Mouse (Mus musculus) embryonic facial prominence, embryonic 13.5 days (tissue): ENCODE data around the gene Myzap. TPM values are rescaled to one million over a fixed set of nuclear protein-coding genes. Genes with fewer than 3 reads are reported as not detected.
"Not testable (repeated sequence)": the region's sequence is repeated elsewhere in the genome, so short reads cannot be mapped to it uniquely, and the experiment has no call there.

Experiments used
- ATAC-seq: fragments of 200-750 bp; cut with Nextera tagmentation; 2 replicates; pipeline ENCODE4 v1.8.0; 2017; ENCODE audit warnings: low read depth; ENCODE audit not compliant: insufficient number of reproducible peaks, insufficient read depth, low FRiP score, low TSS enrichment
- H3K27ac ChIP-seq: fragments of 300-500 bp; sonication (generic); 2 replicates; pipeline ENCODE4 v1.5.1; 2015; ENCODE audit warnings: moderate library complexity, mild to moderate bottlenecking, inconsistent platforms
- H3K27me3 ChIP-seq: fragments of 300-500 bp; sonication (generic); 2 replicates; pipeline ENCODE4 v1.6.1; 2015; ENCODE audit warnings: mild to moderate bottlenecking, inconsistent platforms
- H3K36me3 ChIP-seq: fragments of 300-500 bp; sonication (generic); 2 replicates; pipeline ENCODE4 v1.6.1; 2015; ENCODE audit warnings: mild to moderate bottlenecking, inconsistent platforms
- H3K4me1 ChIP-seq: fragments of 300-500 bp; sonication (generic); 2 replicates; pipeline ENCODE4 v1.6.1; 2015; ENCODE audit warnings: inconsistent platforms
- H3K4me2 ChIP-seq: fragments of 300-500 bp; sonication (generic); 2 replicates; pipeline ENCODE4 v1.6.1; 2015; ENCODE audit warnings: moderate library complexity, mild to moderate bottlenecking, inconsistent platforms
- H3K4me3 ChIP-seq: fragments of 300-500 bp; sonication (generic); 2 replicates; pipeline ENCODE4 v1.5.1; 2015; ENCODE audit warnings: mild to moderate bottlenecking, inconsistent platforms
- H3K9ac ChIP-seq: fragments of 300-500 bp; sonication (generic); 2 replicates; pipeline ENCODE4 v1.6.1; 2015; ENCODE audit warnings: mild to moderate bottlenecking, inconsistent platforms
- H3K9me3 ChIP-seq: fragments of 300-500 bp; sonication (generic); 2 replicates; pipeline ENCODE4 v1.6.1; 2016; ENCODE audit warnings: inconsistent platforms
- WGBS: fragments of 180-500 bp; shearing (Covaris S2); methylation state at CpG from one replicate; pipeline ENCODE4 v1.1.7; 2015; ENCODE audit warnings: mixed read lengths; 5-methylcytosine and 5-hydroxymethylcytosine counted together
- polyA plus RNA-seq: library from polyadenylated mRNA; unstranded; fragments of >200 nt; fragmentation: Nextera tagmentation; extraction: Ambion mirVana; gene quantifications from 2 replicates; pipeline ENCODE4 v1.2.1, GENCODE M21; 2015

Myzap gene
- polyA plus RNA-seq, 1 experiment from 2014 or later, result 10.0 TPM

DNA sequence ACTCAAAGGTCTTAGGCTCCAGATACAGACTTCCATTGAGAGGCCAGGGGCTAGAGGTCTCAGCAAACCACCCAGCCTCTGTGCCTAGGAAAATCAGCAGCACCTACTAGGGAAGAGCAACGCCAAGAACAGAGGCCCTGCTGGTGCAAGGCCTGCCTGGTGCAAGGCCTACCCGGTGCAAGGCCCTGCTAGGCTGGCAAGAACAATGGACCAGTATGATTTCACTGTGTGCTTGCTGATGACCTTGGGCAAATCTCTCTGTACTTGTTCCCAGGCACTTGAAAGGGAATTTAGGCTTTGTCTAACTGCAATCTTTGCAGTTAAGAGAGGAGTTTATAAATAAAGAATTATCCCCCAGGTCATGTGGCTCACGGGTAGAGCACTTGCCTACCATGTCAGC lies 30.4 kb upstream of the Myzap start:
- Histone ChIP-seq H3K9ac (no peak overlapping the region), H3K9me3 (no peaks in the 10 kb centered on the region), H3K27ac (no peak overlapping the region), H3K4me1 (no peaks in the 10 kb centered on the region), H3K27me3 (no peaks in the 10 kb centered on the region), H3K4me3 (no peak overlapping the region), H3K4me2 (no peak overlapping the region), H3K36me3 (no peaks in the 10 kb centered on the region)
- ATAC-seq, result no peak
- 66% methylated on average over 3 of the region's 3 CpGs for WGBS

DNA sequence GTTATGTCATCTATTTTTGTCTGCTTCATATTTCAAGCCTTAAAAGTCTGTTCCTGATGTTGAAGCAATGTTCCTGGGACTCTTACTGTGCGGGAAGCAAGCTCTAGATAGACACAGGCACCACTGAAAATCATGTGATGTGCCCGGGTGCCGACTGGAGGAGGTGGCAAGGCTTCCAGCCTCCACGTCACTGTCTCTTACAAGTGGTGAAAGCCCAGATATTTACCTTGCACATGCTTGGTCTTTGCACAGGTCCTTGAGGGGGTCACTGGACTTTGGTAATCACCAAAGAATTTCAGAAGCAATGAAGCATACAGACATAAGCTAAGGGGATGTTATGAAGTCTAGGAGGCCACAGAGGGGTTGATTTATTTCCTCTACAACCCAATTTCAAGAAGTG lies 29.8 kb upstream of the Myzap start:
- H3K4me2 ChIP-seq, result no peak overlapping the region
- H3K27me3 ChIP-seq, result no peaks in the 10 kb centered on the region
- H3K9me3 ChIP-seq, result no peaks in the 10 kb centered on the region
- no peaks in the 10 kb centered on the region for H3K4me1 ChIP-seq
- ATAC-seq, result no peak
- H3K4me3 ChIP-seq, result no peak overlapping the region
- H3K27ac ChIP-seq, result no peak overlapping the region
- no peak overlapping the region for H3K9ac ChIP-seq
- no peaks in the 10 kb centered on the region for H3K36me3 ChIP-seq
- 88% methylated on average over 4 of the region's 4 CpGs for WGBS

DNA sequence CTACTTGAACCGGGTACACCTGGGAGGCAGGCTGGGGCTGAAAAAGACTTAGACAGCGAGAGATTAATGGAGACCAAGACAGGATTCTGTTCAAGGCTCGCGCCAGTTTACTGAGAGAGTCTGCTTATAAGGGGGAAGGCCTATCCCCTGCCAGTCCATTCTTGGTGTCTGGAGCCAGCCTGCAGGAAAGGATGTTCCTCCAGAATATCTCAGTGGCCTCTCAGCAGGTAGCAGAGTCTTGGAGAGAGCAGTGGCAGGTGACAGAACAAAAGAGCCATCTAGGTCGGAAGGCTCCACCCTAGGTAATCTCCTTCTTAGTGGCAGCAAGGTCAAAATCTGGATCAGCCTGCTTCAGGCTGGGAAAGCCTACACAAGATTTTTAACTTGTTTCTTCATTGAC lies 28.0 kb upstream of the Myzap start:
- not testable (repeated sequence) for H3K36me3 ChIP-seq, ATAC-seq, H3K4me3 ChIP-seq, H3K27me3 ChIP-seq, H3K4me1 ChIP-seq, H3K27ac ChIP-seq, H3K9ac ChIP-seq, H3K4me2 ChIP-seq, H3K9me3 ChIP-seq
- 83% methylated on average over 5 of the region's 5 CpGs for WGBS

DNA sequence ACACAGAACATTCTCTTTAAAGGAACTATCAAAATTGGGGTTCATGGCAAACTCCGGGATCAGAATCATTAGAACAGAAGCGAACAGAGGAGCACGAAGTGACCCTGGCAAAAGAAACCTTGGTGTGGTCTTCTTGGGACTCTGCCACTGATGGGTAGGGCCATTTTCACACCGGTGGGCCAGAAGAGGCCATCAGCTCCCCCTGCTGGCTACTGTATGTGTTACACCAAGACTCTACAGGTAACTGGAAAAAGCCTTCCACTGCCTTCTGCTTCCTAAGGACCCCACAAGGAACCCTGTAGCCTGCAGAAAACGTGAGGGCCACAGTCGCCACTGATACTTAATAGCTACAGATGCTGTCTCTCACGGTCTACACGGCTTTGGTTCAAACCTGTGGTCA lies 25.2 kb upstream of the Myzap start:
- Histone ChIP-seq H3K4me3 (no peak overlapping the region), H3K27ac (no peak overlapping the region), H3K4me2 (no peak overlapping the region), H3K36me3 (no peaks in the 10 kb centered on the region), H3K4me1 (no peaks in the 10 kb centered on the region), H3K27me3 (no peaks in the 10 kb centered on the region), H3K9ac (no peak overlapping the region), H3K9me3 (no peaks in the 10 kb centered on the region)
- ATAC-seq, result no peak
- WGBS, result 50% methylated on average over 8 of the region's 8 CpGs

DNA sequence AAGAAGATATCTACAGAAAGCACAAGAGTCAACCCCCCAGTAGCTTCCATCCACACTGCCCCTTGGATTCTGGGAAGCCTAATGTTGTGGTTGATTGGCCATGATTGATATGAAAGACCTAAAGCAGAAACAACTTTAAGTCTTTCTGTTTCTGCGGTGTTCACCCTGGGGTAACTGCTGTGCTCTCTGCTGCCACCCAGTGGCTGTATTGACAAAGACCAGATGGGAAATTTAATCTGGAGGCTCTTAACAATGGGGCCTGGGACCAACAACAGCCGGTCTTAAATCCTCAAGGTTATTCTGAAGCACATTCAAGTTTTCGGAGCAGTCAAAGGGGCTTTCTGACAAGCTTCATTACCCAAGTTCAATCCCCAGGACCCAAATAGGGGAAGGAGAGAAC lies 24.0 kb upstream of the Myzap start:
- H3K4me2 ChIP-seq, result no peak overlapping the region
- H3K27me3 ChIP-seq, result no peaks in the 10 kb centered on the region
- no peaks in the 10 kb centered on the region for H3K9me3 ChIP-seq
- 15% methylated on average over 3 of the region's 3 CpGs for WGBS
- ATAC-seq, result no peak
- no peak overlapping the region for H3K4me3 ChIP-seq
- no peak overlapping the region for H3K9ac ChIP-seq
- H3K36me3 ChIP-seq, result no peaks in the 10 kb centered on the region
- H3K27ac ChIP-seq, result no peak overlapping the region
- no peaks in the 10 kb centered on the region for H3K4me1 ChIP-seq

DNA sequence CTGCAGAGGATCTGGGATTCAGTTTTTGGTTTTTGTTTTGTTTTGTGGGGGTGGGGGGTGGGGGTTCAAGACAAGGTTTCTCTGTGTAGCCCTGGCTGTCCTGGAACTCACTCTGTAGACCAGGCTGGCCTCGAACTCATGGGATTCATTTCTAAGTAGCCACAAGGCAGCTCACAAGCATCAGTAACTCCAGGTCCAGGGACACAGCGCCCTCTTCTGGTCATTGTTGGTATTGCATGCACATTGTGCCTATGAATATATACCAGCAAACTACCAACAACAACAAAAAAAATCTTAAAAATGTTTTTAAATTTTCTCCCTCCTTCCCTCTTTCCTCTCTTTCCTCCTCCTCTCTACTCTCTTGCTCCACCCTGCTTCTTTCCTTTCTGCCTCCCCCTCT lies 22.5 kb upstream of the Myzap start:
- no peaks in the 10 kb centered on the region for H3K36me3 ChIP-seq
- H3K27ac ChIP-seq, result no peak overlapping the region
- H3K27me3 ChIP-seq, result no peaks in the 10 kb centered on the region
- 0 out of 2 replicates have a peak, but pooled peaks cover 1% of the 10 kb centered on the region for H3K4me1 ChIP-seq
- H3K9ac ChIP-seq, result no peak overlapping the region
- H3K4me2 ChIP-seq, result no peak overlapping the region
- no peak overlapping the region for H3K4me3 ChIP-seq
- H3K9me3 ChIP-seq, result no peaks in the 10 kb centered on the region
- WGBS, result 24% methylated on average over 2 of the region's 2 CpGs
- ATAC-seq, result no peak

DNA sequence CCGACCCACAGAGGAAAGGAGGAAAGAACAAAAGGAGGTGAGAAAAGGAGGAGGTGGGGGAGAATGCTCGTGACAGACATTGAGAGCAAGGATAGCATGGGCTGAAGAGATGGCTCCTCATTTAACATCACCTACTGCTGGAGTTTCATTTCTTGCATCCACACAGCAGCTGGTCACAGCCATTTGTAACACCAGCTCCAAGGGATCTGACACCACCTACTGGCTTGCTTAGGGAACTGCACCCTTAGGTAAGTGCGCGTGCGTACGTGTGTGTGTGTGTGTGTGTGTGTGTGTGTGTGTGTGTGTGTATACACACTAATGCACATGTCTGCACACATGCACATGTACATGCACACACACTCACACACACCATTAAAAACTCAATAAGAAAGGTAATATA lies 20.8 kb upstream of the Myzap start:
- Histone ChIP-seq H3K36me3 (no peaks in the 10 kb centered on the region), H3K27me3 (no peaks in the 10 kb centered on the region), H3K27ac (no peak overlapping the region), H3K4me2 (no peak overlapping the region), H3K4me3 (no peak overlapping the region), H3K9ac (no peak overlapping the region), H3K9me3 (no peaks in the 10 kb centered on the region), H3K4me1 (0 out of 2 replicates have a peak, but pooled peaks cover 4% of the 10 kb centered on the region)
- 71% methylated on average over 6 of the region's 6 CpGs for WGBS
- ATAC-seq, result no peak

DNA sequence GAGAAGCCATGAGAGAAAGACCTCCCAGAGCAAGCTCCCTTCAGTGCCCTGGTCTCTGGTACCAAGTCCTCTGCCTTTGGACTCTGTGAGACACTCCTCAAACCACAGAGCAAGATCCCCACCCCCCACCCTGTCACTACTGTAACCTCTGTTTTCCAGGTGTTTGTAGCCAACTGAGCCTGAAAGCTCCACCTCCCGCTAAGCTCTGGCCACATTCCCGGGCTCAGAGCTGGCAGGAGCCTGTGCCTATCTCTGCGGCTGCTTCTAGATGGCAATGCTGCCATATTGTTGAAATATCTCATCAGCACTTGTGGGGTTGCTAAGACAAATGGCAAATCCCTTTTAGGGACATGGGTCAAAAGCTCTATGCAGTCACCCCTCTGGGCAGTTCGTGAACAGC lies 19.7 kb upstream of the Myzap start:
- no peaks in the 10 kb centered on the region for H3K27me3 ChIP-seq
- H3K36me3 ChIP-seq, result no peaks in the 10 kb centered on the region
- 0 out of 2 replicates have a peak, but pooled peaks cover 4% of the 10 kb centered on the region for H3K4me1 ChIP-seq
- no peaks in the 10 kb centered on the region for H3K9me3 ChIP-seq
- no peak overlapping the region for H3K9ac ChIP-seq
- no peak overlapping the region for H3K4me2 ChIP-seq
- no peak for ATAC-seq
- H3K27ac ChIP-seq, result no peak overlapping the region
- H3K4me3 ChIP-seq, result no peak overlapping the region
- WGBS, result 74% methylated on average over 4 of the region's 4 CpGs

DNA sequence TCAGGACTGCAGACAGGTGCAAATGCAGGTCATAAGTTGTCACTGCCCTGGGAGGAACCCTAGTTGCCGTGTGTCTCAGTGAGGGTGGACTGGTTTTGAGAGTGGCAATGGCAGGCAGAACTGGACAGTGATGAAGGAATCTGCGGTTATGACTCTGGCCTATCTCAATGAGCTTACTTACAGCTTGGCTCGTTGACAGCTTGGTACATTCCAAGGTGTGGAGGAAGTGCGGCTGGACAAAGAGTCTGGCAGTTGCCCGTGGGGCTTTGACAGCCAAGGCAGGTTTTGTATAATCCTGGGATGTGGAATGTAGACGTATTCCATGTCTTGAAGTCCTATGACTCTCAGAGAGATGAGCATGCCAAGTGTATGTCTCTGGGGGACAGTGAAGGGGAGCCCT lies 16.9 kb upstream of the Myzap start:
- 76% methylated on average over 6 of the region's 6 CpGs for WGBS
- no peaks in the 10 kb centered on the region for H3K9me3 ChIP-seq

DNA sequence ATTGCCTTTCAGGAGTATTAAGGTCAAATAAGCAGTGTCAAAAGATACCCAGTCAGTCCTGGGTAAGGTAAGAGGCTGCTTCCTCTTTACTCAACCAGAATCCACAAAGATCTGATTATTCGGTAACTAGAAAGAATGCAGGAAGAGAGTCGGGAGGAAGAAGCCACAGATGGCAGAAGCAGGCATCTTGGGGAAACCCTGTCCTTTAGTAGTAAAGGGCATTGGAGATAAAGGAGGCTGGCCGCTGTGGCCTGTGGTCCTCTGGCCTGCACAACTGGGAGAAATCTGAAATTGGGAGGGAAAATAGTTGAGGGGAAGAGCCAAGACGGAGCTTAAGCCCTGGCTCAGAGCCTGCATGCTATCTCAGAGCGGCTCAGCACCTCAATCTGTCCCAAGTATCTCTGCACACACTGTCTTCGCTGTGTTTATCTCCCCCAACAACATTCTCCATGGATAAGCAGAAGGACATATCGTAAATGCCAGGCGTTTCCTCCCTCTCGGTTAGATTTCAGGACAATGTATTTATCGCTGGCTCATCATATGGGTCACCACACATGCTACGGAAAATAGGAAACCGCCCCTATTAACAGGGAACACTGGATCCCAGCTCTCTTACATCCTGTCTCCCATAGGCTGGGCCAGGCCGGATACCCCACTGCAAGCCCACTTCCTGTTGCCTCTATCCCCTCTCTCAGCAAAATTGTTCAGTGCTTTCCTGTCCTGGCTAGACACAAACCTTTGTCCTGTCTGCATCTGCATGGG lies 14.3 kb upstream of the Myzap start:
- WGBS, result 73% methylated on average over 13 of the region's 13 CpGs
- ATAC-seq, result no peak
- no peak overlapping the region for H3K4me2 ChIP-seq
- no peaks in the 10 kb centered on the region for H3K27me3 ChIP-seq
- H3K27ac ChIP-seq, result no peak overlapping the region
- no peak overlapping the region for H3K4me3 ChIP-seq
- no peak overlapping the region for H3K9ac ChIP-seq
- H3K9me3 ChIP-seq, result no peaks in the 10 kb centered on the region
- 0 out of 2 replicates have a peak, but pooled peaks cover 4% of the 10 kb centered on the region for H3K4me1 ChIP-seq
- no peaks in the 10 kb centered on the region for H3K36me3 ChIP-seq

More for the DNA sequence above, 16.9 kb upstream of the Myzap start:
- Histone ChIP-seq H3K4me1 (0 out of 2 replicates have a peak, but pooled peaks cover 4% of the 10 kb centered on the region), H3K36me3 (no peaks in the 10 kb centered on the region), H3K9ac (no peak overlapping the region), H3K27ac (no peak overlapping the region), H3K27me3 (no peaks in the 10 kb centered on the region), H3K4me3 (no peak overlapping the region), H3K4me2 (no peak overlapping the region)
- ATAC-seq, result no peak

DNA sequence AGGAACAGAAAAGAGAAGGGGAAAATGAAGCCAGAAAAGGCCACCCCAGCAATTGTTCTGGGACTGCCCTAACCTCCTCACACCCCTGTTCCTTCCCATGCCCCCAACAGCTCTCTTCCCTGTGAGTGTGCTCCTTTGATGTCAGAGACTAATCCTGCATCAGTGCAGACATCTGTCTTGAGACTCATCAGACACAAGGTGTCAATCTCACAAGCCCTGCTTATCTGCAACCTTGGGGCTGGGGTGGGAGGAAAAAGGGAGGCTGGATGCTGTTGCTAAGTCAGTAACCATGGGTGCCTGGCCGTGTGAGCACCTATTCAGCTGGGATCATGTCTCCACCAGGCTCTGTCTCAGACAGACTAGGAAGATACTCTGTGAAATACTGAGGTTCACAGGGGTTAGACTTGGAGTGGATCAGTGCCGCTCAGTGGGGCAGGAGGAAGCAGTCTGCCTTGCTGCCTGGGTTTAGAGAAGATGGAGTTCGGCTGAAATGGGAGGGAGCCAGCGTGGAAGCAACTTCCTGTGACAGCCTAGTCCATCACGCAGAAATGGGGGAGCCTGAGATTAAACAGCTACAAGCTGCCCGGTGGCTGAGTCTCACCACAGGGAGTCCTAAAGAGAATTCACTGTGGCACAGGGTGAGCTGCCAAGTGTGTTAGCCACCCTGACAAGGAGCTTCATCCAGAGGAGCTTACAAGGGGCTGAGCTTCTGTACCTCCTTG lies 12.9 kb upstream of the Myzap start:
- Histone ChIP-seq H3K4me2 (no peak overlapping the region), H3K4me3 (no peak overlapping the region), H3K27ac (no peak overlapping the region), H3K4me1 (0 out of 2 replicates have a peak, but pooled peaks cover 4% of the 10 kb centered on the region), H3K9me3 (no peaks in the 10 kb centered on the region), H3K27me3 (no peaks in the 10 kb centered on the region), H3K36me3 (no peaks in the 10 kb centered on the region), H3K9ac (no peak overlapping the region)
- no peak for ATAC-seq
- 54% methylated on average over 6 of the region's 6 CpGs for WGBS

DNA sequence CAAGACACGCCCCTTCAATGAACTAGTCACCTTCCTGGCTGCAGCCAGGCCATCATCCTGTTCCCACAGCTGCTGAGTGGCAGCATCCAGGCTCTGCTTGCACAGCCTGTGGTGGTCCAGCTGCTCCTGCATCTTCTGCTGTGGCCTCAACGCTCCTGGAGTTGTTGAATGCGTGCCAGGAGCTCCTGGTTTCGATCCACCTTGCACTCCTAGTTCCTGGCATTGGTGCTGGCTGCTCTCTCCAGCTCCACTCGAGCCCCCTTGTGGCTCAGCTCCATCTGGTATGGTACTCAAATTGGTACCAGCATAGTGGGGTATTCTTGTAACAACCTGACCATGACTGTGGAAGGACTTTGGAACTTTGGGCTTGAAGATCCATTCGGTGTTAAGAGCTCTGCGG lies 7.7 kb upstream of the Myzap start:
- ATAC-seq, result no peak
- Histone ChIP-seq H3K9me3 (no peaks in the 10 kb centered on the region), H3K4me3 (no peak overlapping the region), H3K4me1 (peaks cover 7% of the 10 kb centered on the region; the same call in 1 of the 2 replicates), H3K27ac (no peak overlapping the region), H3K36me3 (no peaks in the 10 kb centered on the region), H3K9ac (no peak overlapping the region), H3K27me3 (no peaks in the 10 kb centered on the region; the same call in 1 of the 2 replicates), H3K4me2 (no peak overlapping the region)
- 74% methylated on average over 7 of the region's 7 CpGs for WGBS
